Mouse (Mus musculus) heart, adult 2 months (tissue): ENCODE measurements around the gene Gm11027. TPM values are rescaled to one million over a fixed set of nuclear protein-coding genes. Genes with fewer than 3 reads are reported as not detected.
A peak's percentile ranks its signal among the peaks of the same experiment; 100 is the strongest.

Experiments
- DNase-seq, 2 experiments: peaks; one replicate each; pipeline ENCODE4 v3.0.0; 2021
- H3K27ac ChIP-seq: fragments of 200-600 bp; 2 replicates; pipeline ENCODE4 v1.8.1; 2022
- H3K27me3 ChIP-seq: fragments of 200-500 bp; 2 replicates; pipeline ENCODE4 v1.6.1; 2012; ENCODE audit warnings: mild to moderate bottlenecking, low read length, inconsistent platforms, mixed read lengths; ENCODE audit not compliant: control insufficient read depth, insufficient read depth
- H3K36me3 ChIP-seq: fragments of 200-500 bp; 2 replicates; pipeline ENCODE4 v1.6.1; 2012; ENCODE audit warnings: low read length, inconsistent platforms; ENCODE audit not compliant: control insufficient read depth, insufficient read depth
- H3K4me1 ChIP-seq: fragments of 200-500 bp; 2 replicates; pipeline ENCODE4 v1.6.1; 2011; ENCODE audit warnings: low read length; ENCODE audit not compliant: control insufficient read depth, insufficient read depth
- H3K4me3 ChIP-seq: fragments of 200-600 bp; 2 replicates; pipeline ENCODE4 v1.8.1; 2022
- H3K79me2 ChIP-seq: fragments of 200-500 bp; replicated peaks from 2 replicates; pipeline ENCODE4 v1.6.1; 2012; ENCODE audit warnings: mild to moderate bottlenecking, inconsistent platforms, low read length, moderate library complexity, mixed read lengths; ENCODE audit not compliant: control insufficient read depth, insufficient read depth
- H3K9ac ChIP-seq: fragments of 200-500 bp; 2 replicates; pipeline ENCODE4 v1.6.1; 2012; ENCODE audit warnings: low read depth, mild to moderate bottlenecking, control low read depth, inconsistent platforms, low read length, mixed read lengths
- CTCF ChIP-seq: fragments of 200-600 bp; IDR thresholded peaks from 2 replicates; pipeline ENCODE4 v1.8.1; 2022; ENCODE audit warnings: antibody characterized with exemption, mild to moderate bottlenecking, moderate library complexity
- EP300 ChIP-seq: fragments of 200-500 bp; IDR thresholded peaks from 2 replicates; pipeline ENCODE4 v1.6.1; 2011; ENCODE audit warnings: low read depth, low read length, control low read depth; ENCODE audit not compliant: insufficient read depth
- POLR2A ChIP-seq: fragments of 200-500 bp; IDR thresholded peaks from 2 replicates; pipeline ENCODE4 v1.6.1; 2011; ENCODE audit warnings: mild to moderate bottlenecking, low read depth, low read length, control low read depth; ENCODE audit not compliant: insufficient read depth
- WGBS: fragments of 180-500 bp; shearing (Covaris S2); methylation state at CpG from one replicate; pipeline ENCODE4 v1.1.7; 2018; 5-methylcytosine and 5-hydroxymethylcytosine counted together
- intact Hi-C: fragments of 180-260 bp; cut with DNase I; formaldehyde crosslinking; loops from one replicate; pipeline ENCODE4 v1.15.1; 2025
- polyA plus RNA-seq: library from polyadenylated mRNA; depleted of rRNA; stranded (reverse); fragments of >200 nt; gene quantifications from 2 replicates; pipeline ENCODE4 v1.2.3, GENCODE M21; 2012
- total RNA-seq, 2 experiments: library from RNA; stranded (reverse); gene quantifications; 2 replicates each; pipeline ENCODE4 v1.2.3; 2021

The Gm11027 gene
- total and polyA plus RNA-seq, 3 experiments: not detected

- H3K27ac ChIP-seq: peak within 1 kb of the TSS; percentile 97
- WGBS: under 1% methylated on average over 67 of the region's 68 CpGs
- peak; percentile 100 for DNase-seq
- TF ChIP-seq CTCF (peak; percentile 63), POLR2A (peak; percentile 87), EP300 (peak; percentile 84; the same call in 1 of the 2 replicates)
- no peaks in the 10 kb centered on the region; the same call in 1 of the 2 replicates for H3K36me3 ChIP-seq
- H3K9ac ChIP-seq: peak within 1 kb of the TSS; percentile 86
- H3K4me3 ChIP-seq: peak within 1 kb of the TSS; percentile 98
- intact Hi-C loops: loop anchor here (1.0 to 5.0 kb wide), 5 partner anchors 17 to 341 kb away; partner anchors contain the start of genes Ncapg2 and Zfp386
- H3K4me1 ChIP-seq: no peaks in the 10 kb centered on the region
- H3K27me3 ChIP-seq: no peaks in the 10 kb centered on the region
- no peaks in the 10 kb centered on the region; the same call in 1 of the 2 replicates for H3K79me2 ChIP-seq
Measured at GRCm38 (mm10) chr12:116280653-116281364, 5.6 kb downstream of the Gm11027 start, which contains the start of gene Esyt2. Gene Esyt2 (plus strand): TSS chr12:116281196.

- TF ChIP-seq POLR2A (no peak), EP300 (no peak), CTCF (no peak)
- under 1% methylated on average over 55 of the region's 55 CpGs for WGBS
- no peaks in the 10 kb centered on the region; the same call in 1 of the 2 replicates for H3K79me2 ChIP-seq
- peak overlapping the region; percentile 86 for H3K9ac ChIP-seq
- peak overlapping the region; percentile 98 for H3K4me3 ChIP-seq
- peak; percentile 41 to 59 for DNase-seq
- no peaks in the 10 kb centered on the region; the same call in 1 of the 2 replicates for H3K4me1 ChIP-seq
- intact Hi-C loops: loop anchor here (2.0 to 5.0 kb wide), 4 partner anchors 36 to 341 kb away; partner anchors contain the start of genes Ncapg2 and Zfp386
- H3K27ac ChIP-seq: peak overlapping the region; percentile 97
- no peaks in the 10 kb centered on the region; the same call in 1 of the 2 replicates for H3K36me3 ChIP-seq
- H3K27me3 ChIP-seq: no peaks in the 10 kb centered on the region
Measured at GRCm38 (mm10) chr12:116281427-116282281, 6.5 kb downstream of the Gm11027 start.

- Histone ChIP-seq H3K4me1 (no peaks in the 10 kb centered on the region; the same call in 1 of the 2 replicates), H3K27me3 (no peaks in the 10 kb centered on the region), H3K79me2 (peaks cover 2% of the 10 kb centered on the region), H3K4me3 (peak overlapping the region; percentile 98; the same call in 1 of the 2 replicates), H3K27ac (no peak overlapping the region; the same call in 1 of the 2 replicates), H3K9ac (no peak overlapping the region), H3K36me3 (no peaks in the 10 kb centered on the region; the same call in 1 of the 2 replicates)
- DNase-seq: no peak
- intact Hi-C loops: loop anchor here (5.0 kb wide), 3 partner anchors 34 to 339 kb away; partner anchors contain the start of gene Zfp386
- TF ChIP-seq POLR2A: no peak
- no peak for TF ChIP-seq CTCF
- TF ChIP-seq EP300: no peak
- WGBS: 70% methylated on average over 2 of the region's 2 CpGs
Measured at GRCm38 (mm10) chr12:116282856-116283255, 7.7 kb downstream of the Gm11027 start.

GRCm38 (mm10) chr12:116283511-116283910 is 8.3 kb downstream of the Gm11027 start:
- 48% methylated on average over 2 of the region's 2 CpGs for WGBS
- intact Hi-C loops: loop anchor here (5.0 kb wide), 3 partner anchors 34 to 339 kb away; partner anchors contain the start of gene Zfp386

GRCm38 (mm10) chr12:116293185-116293584 is 18.0 kb downstream of the Gm11027 start:
- peaks cover 4% of the 10 kb centered on the region; the same call in 1 of the 2 replicates for H3K79me2 ChIP-seq
- H3K9ac ChIP-seq: no peak overlapping the region
- peaks cover 5% of the 10 kb centered on the region for H3K36me3 ChIP-seq
- H3K4me1 ChIP-seq: peaks cover 7% of the 10 kb centered on the region
- no peak overlapping the region for H3K4me3 ChIP-seq
- intact Hi-C loops: no loop called here
- no peaks in the 10 kb centered on the region for H3K27me3 ChIP-seq
- TF ChIP-seq CTCF: no peak
- TF ChIP-seq POLR2A: no peak
- no peak for TF ChIP-seq EP300
- no peak for DNase-seq
- WGBS: 24% methylated on average over 2 of the region's 2 CpGs
- peak overlapping the region; percentile 67 for H3K27ac ChIP-seq

More at GRCm38 (mm10) chr12:116283511-116283910, 8.3 kb downstream of the Gm11027 start:
- Histone ChIP-seq H3K9ac (no peak overlapping the region), H3K79me2 (peaks cover 4% of the 10 kb centered on the region), H3K27ac (no peak overlapping the region), H3K27me3 (no peaks in the 10 kb centered on the region), H3K4me3 (no peak overlapping the region), H3K4me1 (no peaks in the 10 kb centered on the region; the same call in 1 of the 2 replicates), H3K36me3 (no peaks in the 10 kb centered on the region; the same call in 1 of the 2 replicates)
- TF ChIP-seq EP300: no peak
- no peak for TF ChIP-seq CTCF
- TF ChIP-seq POLR2A: no peak
- no peak for DNase-seq
